Comparison of ENCODE assay signal across 13 mouse cellular contexts in genomic region chr19:37836900-37837299, GRCm38 (mm10).
DNase-seq lines count a peak whose midpoint lies in the region; TF ChIP-seq lines count a peak whose summit lies in the region.
"Had no signal": no experiment of that assay in that cellular context is flagged by ENCODE, and none has a peak within 500 bp of the region (broad histone marks: within the 10 kb centered on the region; RNA-seq: fewer than 3 reads in every experiment).

No protein-coding gene starts in this region.

- H3K36me3 ChIP-seq in kidney, adult 2 months (ENCODE audit: control insufficient read depth, insufficient read depth, low read length) = no peaks in the 10 kb centered on the region
- no peaks in the 10 kb centered on the region for H3K36me3 ChIP-seq in thymus, adult 2 months (ENCODE audit: control insufficient read depth, insufficient read depth, low read length)
- H3K36me3 ChIP-seq: forebrain, embryonic 12.5 days; hindbrain, embryonic 10.5 days; neural tube, embryonic 12.5 days had no signal

- no peak overlapping the region for H3K27ac ChIP-seq in kidney, adult 2 months (ENCODE audit: insufficient read depth, low read depth, low read length)
- H3K27ac ChIP-seq in thymus, adult 2 months (ENCODE audit: control insufficient read depth, insufficient read depth, low read length) = no peak overlapping the region
- no peak overlapping the region for H3K27ac ChIP-seq in bone marrow, adult 2 months (ENCODE audit: control insufficient read depth, insufficient read depth, low read depth, low read length, poor library complexity)
- H3K27ac ChIP-seq: forebrain, embryonic 12.5 days; hindbrain, embryonic 10.5 days; neural tube, embryonic 12.5 days had no signal

- no peak overlapping the region for H3K4me3 ChIP-seq in kidney, adult 2 months (ENCODE audit: insufficient read depth, low read depth, low read length)
- H3K4me3 ChIP-seq in thymus, adult 2 months (ENCODE audit: control insufficient read depth, insufficient read depth, low read length) = no peak overlapping the region
- no peak overlapping the region for H3K4me3 ChIP-seq in bone marrow, adult 2 months (replicated peaks; ENCODE audit: control insufficient read depth, low read depth, low read length)
- H3K4me3 ChIP-seq: forebrain, embryonic 12.5 days; hindbrain, embryonic 10.5 days; neural tube, embryonic 12.5 days had no signal

- no peaks in the 10 kb centered on the region for H3K27me3 ChIP-seq in kidney, adult 2 months (replicated peaks; ENCODE audit: control insufficient read depth, insufficient read depth, low read length)
- H3K27me3 ChIP-seq in thymus, adult 2 months (ENCODE audit: control insufficient read depth, insufficient read depth, low read length) = no peaks in the 10 kb centered on the region
- H3K27me3 ChIP-seq: forebrain, embryonic 12.5 days; neural tube, embryonic 12.5 days had no signal

- WGBS in kidney, adult 2 months = 57% methylated on average over 5 of the region's 5 CpGs
- 48% methylated on average over 5 of the region's 5 CpGs for WGBS in thymus, adult 2 months
- 44% methylated on average over 5 of the region's 5 CpGs for WGBS in bone marrow, adult 2 months

- peak; percentile 51 for TF ChIP-seq CTCF in kidney, adult 2 months (conservative IDR thresholded peaks at IDR 0.05; ENCODE audit: insufficient read depth, insufficient read length, low read depth, low read length)
- TF ChIP-seq CTCF in thymus, adult 2 months (IDR thresholded peaks at IDR 0.05; ENCODE audit: borderline replicate concordance, control insufficient read depth, extremely low read depth, insufficient read depth, low read length, poor library complexity) = no peak
- peak; percentile 44; the same call in 1 of the 2 replicates for TF ChIP-seq CTCF in bone marrow, adult 2 months (IDR thresholded peaks at IDR 0.05; ENCODE audit: control insufficient read depth, insufficient read depth, low read length)

- no peak for TF ChIP-seq POLR2A in kidney, adult 2 months (IDR thresholded peaks at IDR 0.05; ENCODE audit: low read depth, low read length)
- TF ChIP-seq POLR2A in thymus, adult 2 months (IDR thresholded peaks at IDR 0.05; ENCODE audit: control insufficient read depth, extremely low read depth, insufficient read depth, low read length, poor library complexity) = no peak
- no peak for TF ChIP-seq POLR2A in bone marrow, adult 2 months (IDR thresholded peaks at IDR 0.05; ENCODE audit: borderline replicate concordance, control insufficient read depth, low read depth, low read length)

- DNase-seq in kidney, adult 2 months = no peak
- DNase-seq in kidney, adult 8-10 months = no peak
- peak; percentile 4 for DNase-seq in thymus, postnatal 14 days
- DNase-seq in thymus, adult 2 months = no peak
- no peak for DNase-seq in testis, postnatal 14 days (ENCODE audit: low spot score)
- no peak for DNase-seq in adrenal gland, adult 2 months
- DNase-seq: adrenal gland, postnatal 25 days; layer of hippocampus, postnatal 36 days; lung, embryonic 14.5 days had no signal

- no peaks in the 10 kb centered on the region for H3K4me1 ChIP-seq in kidney, adult 2 months (ENCODE audit: control insufficient read depth, insufficient read depth, low read length)
- no peaks in the 10 kb centered on the region for H3K4me1 ChIP-seq in thymus, adult 2 months (replicated peaks; ENCODE audit: control insufficient read depth, insufficient read depth, low read length)
- no peaks in the 10 kb centered on the region for H3K4me1 ChIP-seq in bone marrow, adult 2 months (ENCODE audit: control insufficient read depth, insufficient read depth, low read length)
- H3K4me1 ChIP-seq: forebrain, embryonic 12.5 days; neural tube, embryonic 12.5 days had no signal
